Mouse (Mus musculus): ENCODE data around the gene Hoxb4. TPM values are rescaled to one million over a fixed set of nuclear protein-coding genes. Genes with fewer than 3 reads are reported as not detected.

Gene Hoxb4
- 3.1 TPM for polyA plus RNA-seq (2014; fragmentation: Illumina TruSeq; extraction: RNeasy Lipid Tissue Mini Kit (QIAGEN cat#74804))

DNA sequence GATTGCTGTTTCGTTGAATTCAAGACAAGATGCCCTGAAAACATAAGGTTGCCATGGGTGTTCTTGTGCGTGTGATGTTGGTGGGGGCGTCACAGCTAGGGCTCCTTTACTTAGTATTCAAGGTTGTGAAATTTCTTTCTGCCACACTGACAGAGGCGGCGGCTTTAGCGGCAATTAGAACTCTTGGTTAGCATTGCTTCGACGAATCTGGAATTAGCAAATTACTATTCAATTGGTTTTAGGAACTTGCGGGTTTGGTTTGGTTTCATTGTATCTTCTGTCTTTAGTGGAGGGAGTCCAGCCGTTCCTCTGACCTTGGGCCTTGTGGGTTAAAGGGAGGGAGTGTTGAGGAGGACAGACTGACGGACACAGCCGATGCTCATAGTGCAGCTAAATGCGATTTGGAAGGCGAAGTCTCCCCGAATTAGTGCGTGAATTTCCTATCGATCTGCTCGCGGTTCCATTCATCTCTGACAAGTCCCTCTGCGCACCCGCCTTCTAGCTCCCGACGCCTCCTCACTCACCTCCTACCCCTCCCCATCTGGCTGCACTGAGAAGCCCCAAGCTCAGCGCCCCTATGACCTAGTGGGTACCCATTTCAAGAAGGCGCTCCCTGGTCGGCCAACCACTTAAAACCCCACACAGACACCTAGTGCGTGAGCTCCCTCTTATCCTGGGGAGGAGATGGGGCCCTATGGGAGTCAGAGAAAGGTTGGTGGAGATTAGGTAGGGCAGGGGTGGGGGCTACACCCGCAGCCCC, at the start of gene Hoxb4:
Gene Hoxb4 (plus strand): TSS at position 660 of the 760 bp plus-strand sequence.

GRCm38 (mm10) chr11:96270996-96271540, 47.0 kb upstream of the Hoxb4 start, which contains the start of gene Hoxb9:
TSS of gene Hoxb9 (plus strand) at chr11:96271457.

DNA sequence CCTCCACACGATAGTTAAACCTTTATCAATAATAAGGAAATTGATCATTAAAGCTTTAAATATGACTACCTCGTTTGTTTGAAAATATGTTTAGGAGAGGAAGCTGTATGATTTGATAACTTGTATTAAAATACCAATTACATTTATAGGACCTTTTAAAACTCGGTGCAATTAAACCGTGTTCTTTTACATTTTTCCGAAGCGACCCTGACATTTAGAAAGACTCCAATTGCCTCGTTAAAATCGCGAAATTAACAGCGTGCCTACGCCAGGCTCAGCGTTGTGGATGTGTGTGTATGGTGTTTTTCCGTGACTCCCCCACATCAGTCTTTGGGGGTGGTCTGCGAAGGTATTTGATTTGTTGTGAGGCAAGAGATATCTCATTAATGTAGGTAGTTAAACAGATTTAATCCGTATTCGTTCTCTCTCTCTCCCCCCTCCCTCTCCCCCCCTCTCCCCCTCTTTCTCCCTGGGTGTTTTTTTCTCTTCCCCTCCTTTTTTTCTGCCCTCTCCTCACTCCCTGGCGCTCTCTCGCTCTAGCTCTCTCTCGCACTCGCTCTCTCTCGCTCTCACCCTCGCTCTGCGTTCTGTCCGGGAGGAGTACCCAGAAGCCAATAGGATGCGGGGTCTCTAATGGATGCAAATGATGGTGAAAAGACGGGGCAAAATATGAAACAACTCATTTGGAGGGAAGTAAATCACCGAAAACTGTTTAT, 36.1 kb upstream of the Hoxb4 start, which contains the start of gene Hoxb8:
Gene Hoxb8 (plus strand): TSS at position 51 of the 716 bp plus-strand sequence.

GRCm38 (mm10) chr11:96285771-96286738, 32.0 kb upstream of the Hoxb4 start, which contains the start of gene Hoxb7:
TSS of gene Hoxb7 (plus strand) at chr11:96286623.

GRCm38 (mm10) chr11:96291681-96292564, 26.1 kb upstream of the Hoxb4 start, which contains the start of gene Hoxb6:
TSS of gene Hoxb6 (plus strand) at chr11:96292476.

DNA sequence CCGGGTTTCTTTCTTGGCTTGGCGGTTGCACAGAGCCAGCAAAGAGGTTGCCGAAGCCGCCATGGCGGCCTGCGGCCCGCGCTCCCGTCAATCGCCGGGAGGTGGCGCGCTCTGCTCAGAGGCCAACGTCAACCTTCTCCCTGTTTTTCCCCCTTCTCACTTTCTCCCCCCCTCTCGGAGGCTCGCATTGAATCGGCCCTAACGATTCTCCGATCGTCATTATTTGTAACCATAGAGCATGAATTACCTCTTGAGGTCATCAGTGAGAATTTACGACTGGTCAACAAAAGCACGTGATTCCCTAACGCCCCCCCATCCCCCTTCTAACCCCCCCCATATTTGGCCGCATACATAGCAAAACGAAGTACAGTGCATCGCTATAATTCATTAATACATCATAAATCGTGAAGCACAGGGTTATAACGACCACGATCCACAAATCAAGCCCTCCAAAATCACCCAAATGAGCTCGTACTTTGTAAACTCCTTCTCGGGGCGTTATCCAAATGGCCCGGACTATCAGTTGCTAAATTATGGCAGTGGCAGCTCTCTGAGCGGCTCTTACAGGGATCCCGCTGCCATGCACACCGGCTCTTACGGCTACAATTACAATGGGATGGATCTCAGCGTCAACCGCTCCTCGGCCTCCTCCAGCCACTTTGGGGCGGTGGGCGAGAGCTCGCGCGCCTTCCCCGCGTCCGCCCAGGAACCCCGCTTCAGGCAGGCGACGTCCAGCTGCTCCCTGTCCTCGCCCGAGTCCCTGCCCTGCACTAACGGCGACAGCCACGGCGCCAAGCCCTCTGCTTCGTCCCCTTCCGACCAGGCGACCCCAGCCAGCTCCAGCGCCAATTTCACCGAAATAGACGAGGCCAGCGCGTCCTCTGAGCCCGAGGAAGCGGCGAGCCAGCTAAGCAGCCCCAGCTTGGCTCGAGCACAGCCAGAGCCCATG, 14.6 kb upstream of the Hoxb4 start, which contains the start of gene Hoxb5:
Gene Hoxb5 (plus strand): TSS at position 186 of the 949 bp plus-strand sequence.

DNA sequence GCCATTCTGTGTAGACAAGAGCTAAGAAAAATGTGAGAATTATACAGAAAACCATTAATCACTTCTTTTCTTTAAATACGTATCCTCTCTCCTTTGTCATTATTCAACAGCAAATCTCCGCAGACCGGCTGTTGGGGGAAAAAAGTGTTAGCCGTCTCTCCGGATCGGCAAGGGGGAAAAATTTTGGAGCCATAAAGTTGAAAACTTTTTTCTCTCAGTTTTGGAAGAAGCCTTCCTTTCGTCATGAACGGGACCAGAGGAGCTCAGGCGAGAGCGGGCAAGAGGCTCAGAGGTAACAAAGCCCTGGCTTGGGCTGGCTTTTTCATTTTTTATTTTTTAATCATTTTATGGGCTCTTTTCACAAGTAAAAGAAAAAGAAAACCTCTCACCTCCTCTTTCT, 5.1 kb downstream of the Hoxb4 start, which contains the start of gene Hoxb3:
Gene Hoxb3 (plus strand): TSS at position 173 of the 400 bp plus-strand sequence.

DNA sequence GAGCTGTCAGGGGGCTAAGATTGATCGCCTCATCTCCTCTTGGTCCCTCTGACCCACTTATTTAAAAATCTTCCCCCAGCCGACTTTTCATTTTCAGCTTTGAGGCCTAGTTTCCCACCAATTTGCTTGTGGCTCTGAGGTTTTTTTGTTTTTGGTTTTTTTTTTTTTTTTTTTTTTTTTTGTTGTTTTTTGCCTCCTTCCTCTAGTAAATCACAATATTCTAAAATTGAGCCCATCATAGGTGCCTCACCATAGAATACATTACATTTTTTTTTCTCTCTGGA, 32.2 kb downstream of the Hoxb4 start, which contains the start of gene Hoxb2:
Gene Hoxb2 (plus strand): TSS at position 185 of the 284 bp plus-strand sequence.

DNA sequence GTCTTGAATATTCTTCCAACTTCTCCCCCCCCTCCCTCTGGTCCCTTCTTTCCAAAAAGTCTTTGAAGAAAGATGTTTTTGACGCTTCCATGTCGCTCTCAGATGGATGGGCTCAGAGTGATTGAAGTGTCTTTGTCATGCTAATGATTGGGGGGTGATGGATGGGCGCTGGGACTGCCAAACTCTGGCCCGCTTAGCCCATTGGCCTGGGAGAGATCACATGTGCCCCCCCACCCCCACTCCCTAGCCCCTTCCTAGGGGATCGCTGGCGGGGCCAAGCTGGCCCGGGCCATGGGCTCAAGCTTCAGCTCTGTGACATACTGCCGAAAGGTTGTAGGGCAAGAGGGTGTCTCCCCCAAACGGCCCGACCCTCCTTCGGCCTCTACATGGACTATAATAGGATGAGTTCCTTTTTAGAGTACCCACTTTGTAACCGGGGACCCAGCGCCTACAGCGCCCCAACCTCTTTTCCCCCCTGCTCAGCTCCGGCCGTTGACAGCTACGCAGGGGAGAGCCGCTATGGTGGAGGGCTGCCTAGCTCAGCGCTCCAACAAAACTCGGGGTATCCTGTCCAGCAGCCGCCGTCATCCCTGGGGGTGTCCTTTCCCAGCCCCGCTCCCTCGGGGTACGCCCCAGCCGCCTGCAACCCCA, 47.5 kb downstream of the Hoxb4 start, which contains the start of gene Hoxb1:
Gene Hoxb1 (plus strand): TSS at position 312 of the 651 bp plus-strand sequence.

Other genes starting within 250 kb of the Hoxb4 start
- 4.8 TPM for gene Atp5g1, start 242.6 kb upstream of the Hoxb4 start, polyA plus RNA-seq (2014; fragmentation: Illumina TruSeq; extraction: RNeasy Lipid Tissue Mini Kit (QIAGEN cat#74804))
- 0.57 TPM for gene Calcoco2, start 206.3 kb upstream of the Hoxb4 start, polyA plus RNA-seq (2014; fragmentation: Illumina TruSeq; extraction: RNeasy Lipid Tissue Mini Kit (QIAGEN cat#74804))
- not detected for gene Ttll6, start 184.5 kb upstream of the Hoxb4 start, polyA plus RNA-seq (2014; fragmentation: Illumina TruSeq; extraction: RNeasy Lipid Tissue Mini Kit (QIAGEN cat#74804))
- not detected for gene Hoxb13, start 124.0 kb upstream of the Hoxb4 start, polyA plus RNA-seq (2014; fragmentation: Illumina TruSeq; extraction: RNeasy Lipid Tissue Mini Kit (QIAGEN cat#74804))
- 5.0 TPM for gene Hoxb9, start 46.8 kb upstream of the Hoxb4 start, polyA plus RNA-seq (2014; fragmentation: Illumina TruSeq; extraction: RNeasy Lipid Tissue Mini Kit (QIAGEN cat#74804))
- 0.77 TPM for gene Hoxb8, start 36.4 kb upstream of the Hoxb4 start, polyA plus RNA-seq (2014; fragmentation: Illumina TruSeq; extraction: RNeasy Lipid Tissue Mini Kit (QIAGEN cat#74804))
- gene Hoxb7, start 31.6 kb upstream of the Hoxb4 start, polyA plus RNA-seq (2014; fragmentation: Illumina TruSeq; extraction: RNeasy Lipid Tissue Mini Kit (QIAGEN cat#74804)): 13.3 TPM
- 1.7 TPM for gene Hoxb6, start 25.8 kb upstream of the Hoxb4 start, polyA plus RNA-seq (2014; fragmentation: Illumina TruSeq; extraction: RNeasy Lipid Tissue Mini Kit (QIAGEN cat#74804))
- 1.2 TPM for gene Hoxb5, start 14.9 kb upstream of the Hoxb4 start, polyA plus RNA-seq (2014; fragmentation: Illumina TruSeq; extraction: RNeasy Lipid Tissue Mini Kit (QIAGEN cat#74804))
- 5.7 TPM for gene Hoxb3, start 5.1 kb downstream of the Hoxb4 start, polyA plus RNA-seq (2014; fragmentation: Illumina TruSeq; extraction: RNeasy Lipid Tissue Mini Kit (QIAGEN cat#74804))
- 4.2 TPM for gene Hoxb2, start 32.3 kb downstream of the Hoxb4 start, polyA plus RNA-seq (2014; fragmentation: Illumina TruSeq; extraction: RNeasy Lipid Tissue Mini Kit (QIAGEN cat#74804))
- not detected for gene Hoxb1, start 47.5 kb downstream of the Hoxb4 start, polyA plus RNA-seq (2014; fragmentation: Illumina TruSeq; extraction: RNeasy Lipid Tissue Mini Kit (QIAGEN cat#74804))
- 5.3 TPM for gene Skap1, start 146.3 kb downstream of the Hoxb4 start, polyA plus RNA-seq (2014; fragmentation: Illumina TruSeq; extraction: RNeasy Lipid Tissue Mini Kit (QIAGEN cat#74804))